Mouse (Mus musculus) small intestine, adult 2 months (tissue): Measurements from ENCODE around the gene Sh2d1b2. TPM values are rescaled to one million over a fixed set of nuclear protein-coding genes. Genes with fewer than 3 reads are reported as not detected.

ENCODE experiments used
- H3K27ac ChIP-seq: fragments of 200-500 bp; 2 replicates; pipeline ENCODE4 v1.5.1; 2012; ENCODE audit warnings: low read depth, low read length, control low read depth, inconsistent platforms; ENCODE audit not compliant: insufficient read depth
- H3K27me3 ChIP-seq: fragments of 200-500 bp; 2 replicates; pipeline ENCODE4 v1.6.1; 2012; ENCODE audit warnings: mild to moderate bottlenecking, moderate library complexity, low read length, inconsistent platforms; ENCODE audit not compliant: control insufficient read depth, insufficient read depth
- H3K36me3 ChIP-seq: fragments of 200-500 bp; 2 replicates; pipeline ENCODE4 v1.6.1; 2012; ENCODE audit warnings: mild to moderate bottlenecking, low read length, control low read depth, inconsistent platforms; ENCODE audit not compliant: control insufficient read depth, insufficient read depth
- H3K4me1 ChIP-seq: fragments of 200-500 bp; 2 replicates; pipeline ENCODE4 v1.6.1; 2012; ENCODE audit warnings: low read length, inconsistent platforms, mixed read lengths; ENCODE audit not compliant: control insufficient read depth, insufficient read depth, insufficient read length
- H3K4me3 ChIP-seq: fragments of 200-500 bp; 2 replicates; pipeline ENCODE4 v1.5.1; 2012; ENCODE audit warnings: low read depth, mild to moderate bottlenecking, control low read depth, inconsistent platforms, low read length, moderate library complexity
- CTCF ChIP-seq: fragments of 200-500 bp; IDR thresholded peaks from 2 replicates; pipeline ENCODE4 v1.5.1; 2012; ENCODE audit warnings: low read depth, mild to moderate bottlenecking, control low read depth, inconsistent platforms, low read length, moderate library complexity, mixed read lengths; ENCODE audit not compliant: insufficient replicate concordance, insufficient read length; ENCODE audit errors: extremely low read depth
- POLR2A ChIP-seq: fragments of 200-500 bp; IDR thresholded peaks from 2 replicates; pipeline ENCODE4 v1.6.1; 2012; ENCODE audit warnings: low read depth, mild to moderate bottlenecking, control low read depth, inconsistent platforms, low read length, moderate library complexity
- WGBS: fragments of 180-500 bp; shearing (Covaris S2); methylation state at CpG from one replicate; pipeline ENCODE4 v1.1.7; 2018; 5-methylcytosine and 5-hydroxymethylcytosine counted together
- polyA plus RNA-seq: library from polyadenylated mRNA; depleted of rRNA; stranded (reverse); fragments of >200 nt; gene quantifications from 2 replicates; pipeline ENCODE4 v1.2.3, GENCODE M21; 2012

The Sh2d1b2 gene
- polyA plus RNA-seq, 1 experiment, result not detected

DNA sequence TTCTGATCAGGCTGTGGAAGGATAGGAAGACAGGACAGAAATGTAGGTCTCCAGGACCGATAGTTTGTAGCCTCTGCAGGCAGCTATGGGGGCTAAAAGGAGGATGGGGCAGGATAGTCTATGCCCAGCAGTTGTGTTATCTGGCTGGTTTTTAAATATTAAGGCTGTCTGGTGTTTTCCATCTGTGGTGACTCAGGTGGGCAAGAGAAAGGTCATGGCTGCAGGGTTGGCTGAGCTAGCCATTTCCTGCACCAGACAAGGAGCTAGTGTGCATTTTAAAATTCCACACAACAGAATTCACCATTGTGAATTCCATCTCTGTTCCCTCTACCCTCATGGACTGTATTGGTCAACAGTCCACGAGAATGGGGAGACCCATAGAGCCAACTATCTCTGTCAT lies 9.3 kb upstream of the Sh2d1b2 start:
- H3K36me3 ChIP-seq, result no peaks in the 10 kb centered on the region
- no peaks in the 10 kb centered on the region for H3K4me1 ChIP-seq
- no peaks in the 10 kb centered on the region; the same call in 1 of the 2 replicates for H3K27me3 ChIP-seq
- WGBS, result 65% methylated on average over 2 of the region's 2 CpGs
- H3K27ac ChIP-seq, result no peak overlapping the region
- H3K4me3 ChIP-seq, result no peak overlapping the region
- TF ChIP-seq CTCF, result no peak
- no peak for TF ChIP-seq POLR2A

DNA sequence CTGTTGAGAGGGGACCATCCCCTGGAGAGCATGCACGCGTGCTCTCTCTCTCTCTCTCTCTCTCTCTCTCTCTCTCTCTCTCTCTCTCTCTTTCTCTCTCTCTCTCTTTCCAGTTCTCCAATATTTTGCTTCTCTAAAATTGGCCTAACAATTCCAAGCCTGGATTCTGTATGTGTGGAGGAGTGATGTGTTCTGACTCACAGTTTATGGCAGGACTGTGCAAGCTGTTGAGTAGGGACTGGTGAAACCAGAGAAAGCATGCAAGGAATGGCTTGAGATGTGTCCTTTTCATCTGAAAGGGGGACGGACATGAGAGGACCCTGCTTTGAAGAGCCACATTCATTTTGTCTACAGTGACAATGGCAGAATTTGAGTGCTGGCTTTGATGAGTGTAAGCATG lies 12.5 kb downstream of the Sh2d1b2 start:
- TF ChIP-seq POLR2A (no peak), CTCF (no peak)
- H3K4me1 ChIP-seq, result no peaks in the 10 kb centered on the region
- no peak overlapping the region for H3K27ac ChIP-seq
- no peak overlapping the region for H3K4me3 ChIP-seq
- H3K36me3 ChIP-seq, result no peaks in the 10 kb centered on the region
- H3K27me3 ChIP-seq, result no peaks in the 10 kb centered on the region
- 90% methylated on average over 3 of the region's 3 CpGs for WGBS

DNA sequence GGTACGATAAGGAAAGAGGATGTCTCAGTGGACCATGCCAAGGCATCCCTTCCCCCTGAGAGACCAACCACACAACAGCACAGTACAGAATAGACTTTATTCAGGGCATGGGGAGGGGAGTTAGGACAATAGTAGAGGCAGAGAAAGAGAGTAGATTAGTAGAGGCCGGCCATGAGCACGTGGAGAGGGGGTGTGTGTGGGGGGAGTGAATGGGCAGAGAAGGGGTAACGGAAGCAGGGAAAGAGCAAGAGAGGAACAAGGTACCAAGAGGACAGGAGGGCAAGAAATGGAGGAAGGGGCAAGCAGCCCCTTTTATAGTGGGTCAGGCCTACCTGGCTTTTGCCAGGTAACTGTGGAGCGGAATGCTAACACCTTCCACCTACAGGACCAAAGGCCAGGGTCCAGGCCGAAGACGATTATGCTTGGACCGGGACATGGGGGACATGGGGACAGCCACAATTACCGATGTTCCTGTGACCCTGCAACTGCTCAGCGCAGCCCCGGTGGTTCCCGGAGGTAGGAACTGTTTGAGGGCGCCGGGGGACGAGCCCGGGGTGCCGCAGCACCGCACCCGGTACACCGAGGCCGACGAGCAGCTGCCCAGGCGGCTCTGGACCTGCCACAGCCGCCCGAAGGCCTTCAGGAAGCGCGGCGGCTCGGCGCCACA lies 22.5 kb downstream of the Sh2d1b2 start:
- WGBS, result 48% methylated on average over 30 of the region's 30 CpGs
- H3K4me1 ChIP-seq, result no peaks in the 10 kb centered on the region
- no peaks in the 10 kb centered on the region for H3K36me3 ChIP-seq
- H3K27ac ChIP-seq, result no peak overlapping the region
- peak overlapping the region; percentile 91 for H3K4me3 ChIP-seq
- no peaks in the 10 kb centered on the region for H3K27me3 ChIP-seq
- TF ChIP-seq CTCF (no peak), POLR2A (no peak)

DNA sequence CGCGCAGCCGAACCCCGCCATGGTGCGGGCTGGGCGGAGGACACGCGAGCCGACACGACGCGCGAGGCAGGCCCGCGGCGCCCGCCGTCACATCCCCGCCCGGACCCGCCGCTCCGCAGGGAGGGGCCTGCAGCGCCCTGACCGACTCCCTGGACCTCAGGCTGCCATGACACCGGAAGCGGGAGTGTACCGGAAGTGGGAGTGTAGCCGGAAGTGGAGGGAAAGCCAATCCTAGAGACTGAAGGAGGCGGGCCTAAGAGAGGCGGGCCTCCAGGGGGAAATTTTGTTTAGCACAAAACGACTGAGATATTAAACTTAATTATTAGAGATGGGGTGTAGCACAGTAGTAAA lies 23.0 kb downstream of the Sh2d1b2 start:
- TF ChIP-seq CTCF, result no peak
- TF ChIP-seq POLR2A, result peak; percentile 35; the same call in 1 of the 2 replicates
- Histone ChIP-seq H3K27me3 (no peaks in the 10 kb centered on the region), H3K27ac (no peak overlapping the region), H3K4me1 (no peaks in the 10 kb centered on the region), H3K36me3 (no peaks in the 10 kb centered on the region), H3K4me3 (peak overlapping the region; percentile 91)
- WGBS, result 9% methylated on average over 32 of the region's 32 CpGs

DNA sequence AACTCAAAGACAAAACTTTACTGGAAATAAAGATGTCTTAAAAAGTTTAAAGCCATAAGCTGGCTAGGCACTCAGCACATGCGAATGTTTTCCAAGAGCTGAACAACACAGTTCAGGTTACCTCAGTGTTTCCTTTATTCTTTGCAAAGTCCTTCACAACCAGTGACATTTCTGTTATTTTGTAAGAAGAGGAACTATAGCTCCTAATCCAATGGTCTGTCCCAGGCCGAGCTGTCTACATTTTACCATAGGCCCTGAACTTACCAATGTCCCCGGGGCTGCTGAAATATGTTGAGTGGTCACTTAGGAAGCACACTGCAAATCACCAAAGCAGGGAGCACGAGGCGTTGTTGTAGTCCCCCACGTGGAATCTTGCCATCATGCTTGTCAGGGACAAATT lies 37.7 kb downstream of the Sh2d1b2 start:
- Histone ChIP-seq H3K4me1 (no peaks in the 10 kb centered on the region), H3K27me3 (no peaks in the 10 kb centered on the region), H3K36me3 (no peaks in the 10 kb centered on the region), H3K4me3 (no peak overlapping the region), H3K27ac (no peak overlapping the region)
- 78% methylated on average over 6 of the region's 6 CpGs for WGBS
- TF ChIP-seq POLR2A (no peak), CTCF (no peak)

DNA sequence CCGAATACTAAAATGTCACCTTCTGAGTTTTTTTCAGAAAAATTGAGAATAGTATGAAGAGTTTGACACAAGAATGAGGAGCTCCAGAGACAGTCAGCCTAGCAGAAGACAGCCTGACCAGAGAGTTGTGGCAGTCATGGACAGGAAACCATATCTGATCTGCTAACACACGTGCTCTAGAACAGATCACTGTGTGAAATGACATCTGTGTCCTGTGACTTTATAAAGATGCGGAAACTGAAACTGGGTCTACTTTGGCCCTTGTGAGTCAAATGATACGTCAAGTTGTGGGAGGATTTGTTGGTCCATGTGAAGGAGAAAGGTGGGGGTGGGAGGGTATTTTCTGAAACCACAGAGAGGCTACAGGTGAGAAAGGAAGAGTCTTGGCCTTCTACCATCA lies 38.1 kb downstream of the Sh2d1b2 start:
- WGBS, result 74% methylated on average over 4 of the region's 4 CpGs
- H3K4me3 ChIP-seq, result no peak overlapping the region
- no peak for TF ChIP-seq CTCF
- TF ChIP-seq POLR2A, result no peak

DNA sequence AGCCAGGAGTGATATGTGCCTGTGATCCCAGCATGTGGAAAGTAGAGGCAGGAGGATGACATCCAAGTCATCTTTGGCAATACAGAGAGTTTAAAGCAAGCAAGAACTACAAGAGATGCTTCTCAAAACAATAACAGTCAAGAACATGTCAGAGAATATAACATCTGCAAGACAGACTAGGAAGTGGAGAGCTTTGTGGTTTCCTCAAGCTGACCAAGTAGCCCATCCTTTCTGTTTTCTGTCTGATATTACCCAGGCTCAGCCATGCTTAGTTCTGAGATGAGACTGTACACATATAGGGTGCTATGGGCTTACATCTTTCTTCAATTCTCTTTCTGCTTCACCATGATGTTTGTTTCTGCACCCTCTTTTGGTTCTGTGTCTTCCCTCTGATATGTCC lies 40.7 kb downstream of the Sh2d1b2 start:
- H3K27me3 ChIP-seq, result no peaks in the 10 kb centered on the region
- no peak overlapping the region for H3K27ac ChIP-seq
- H3K36me3 ChIP-seq, result no peaks in the 10 kb centered on the region
- no peak overlapping the region for H3K4me3 ChIP-seq
- TF ChIP-seq CTCF (no peak), POLR2A (no peak)
- H3K4me1 ChIP-seq, result no peaks in the 10 kb centered on the region

More for the DNA sequence above, 38.1 kb downstream of the Sh2d1b2 start:
- H3K4me1 ChIP-seq, result no peaks in the 10 kb centered on the region
- no peaks in the 10 kb centered on the region for H3K27me3 ChIP-seq
- no peaks in the 10 kb centered on the region for H3K36me3 ChIP-seq
- no peak overlapping the region for H3K27ac ChIP-seq
